Mouse (Mus musculus) B cell, adult 2 months (primary cell): ENCODE results near the gene Nol3.
A peak's percentile ranks its signal among the peaks of the same experiment; 100 is the strongest.
"Not testable (repeated sequence)": the region's sequence is repeated elsewhere in the genome, so short reads cannot be mapped to it uniquely, and the experiment has no call there.

Experiments
- DNase-seq, 2 experiments: peaks; one replicate each; pipeline ENCODE4 v3.0.0; 2022

Gene Nol3

DNA sequence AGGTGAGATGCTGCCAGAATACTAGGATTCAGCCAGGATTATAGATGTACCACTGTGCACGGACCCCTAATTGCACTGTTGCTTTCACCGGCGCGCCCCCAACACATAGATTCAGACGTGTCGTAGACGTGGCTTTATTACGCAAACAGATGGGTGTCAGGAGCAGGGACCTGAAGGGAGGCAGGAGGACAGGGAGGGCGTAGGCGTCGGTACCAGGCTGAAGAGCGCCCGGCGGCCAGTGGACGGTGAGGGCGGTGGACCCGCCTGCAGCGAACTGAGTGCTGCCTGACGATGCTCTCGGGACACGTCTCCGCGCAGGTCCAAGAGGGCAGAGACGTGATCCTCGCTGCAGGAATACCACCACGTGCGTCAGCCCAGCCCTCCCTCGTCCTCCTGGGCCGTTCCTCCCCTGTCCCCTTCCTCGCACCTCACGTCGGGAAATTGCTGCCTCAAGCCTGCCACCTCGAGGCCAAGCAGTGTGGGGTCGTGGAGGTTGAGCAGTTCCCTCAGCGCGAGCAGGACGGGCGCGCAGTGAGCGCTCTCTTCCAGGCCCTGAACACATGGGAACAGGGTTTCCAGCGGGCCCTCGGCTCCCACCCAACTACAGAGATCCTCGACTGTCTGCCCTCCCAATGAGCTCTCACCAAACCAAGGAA is 14.0 kb downstream of the Nol3 start, which contains the start of gene 4931428F04Rik:
TSS of gene 4931428F04Rik (minus strand) at position 60 of the 656 bp plus-strand sequence.
- peak; percentile 46 to 51 for DNase-seq

DNA sequence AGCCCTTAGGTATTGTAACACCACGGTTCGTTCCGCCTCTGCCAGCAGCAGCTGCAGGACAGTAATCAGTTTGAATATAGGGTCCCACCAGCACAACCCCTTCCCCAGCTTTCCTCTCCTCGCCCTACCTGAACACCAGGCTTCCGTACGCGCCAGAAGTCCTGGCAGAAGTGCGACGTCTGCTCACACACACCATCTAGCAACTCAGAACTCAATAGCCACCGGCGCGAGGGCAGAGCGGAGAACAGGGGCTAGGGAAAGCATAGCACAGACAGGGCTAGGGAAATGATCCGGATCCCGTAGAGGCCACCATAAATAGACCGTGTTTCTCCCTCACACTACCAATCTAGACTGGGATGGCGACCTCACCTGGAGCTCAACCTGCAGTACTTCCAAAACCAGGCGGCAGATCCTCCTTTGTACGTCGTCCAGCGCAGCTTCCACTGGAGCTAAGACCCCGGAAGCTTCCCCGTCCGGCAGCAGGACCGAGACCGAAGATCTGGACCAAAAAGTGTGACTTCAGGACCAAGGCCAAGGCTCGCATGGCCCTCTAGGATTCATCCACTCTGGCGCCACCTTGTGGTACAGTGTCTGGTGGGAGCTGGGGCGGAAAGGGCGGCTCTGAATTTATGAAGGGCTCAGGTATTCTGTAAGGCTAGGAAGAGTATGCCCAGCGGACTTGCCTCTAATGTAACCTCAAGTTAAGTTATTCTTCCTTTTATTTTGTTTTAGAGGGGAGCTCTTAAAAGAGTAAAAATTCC is 14.8 kb downstream of the Nol3 start:
- DNase-seq = peak; percentile 94 to 95

DNA sequence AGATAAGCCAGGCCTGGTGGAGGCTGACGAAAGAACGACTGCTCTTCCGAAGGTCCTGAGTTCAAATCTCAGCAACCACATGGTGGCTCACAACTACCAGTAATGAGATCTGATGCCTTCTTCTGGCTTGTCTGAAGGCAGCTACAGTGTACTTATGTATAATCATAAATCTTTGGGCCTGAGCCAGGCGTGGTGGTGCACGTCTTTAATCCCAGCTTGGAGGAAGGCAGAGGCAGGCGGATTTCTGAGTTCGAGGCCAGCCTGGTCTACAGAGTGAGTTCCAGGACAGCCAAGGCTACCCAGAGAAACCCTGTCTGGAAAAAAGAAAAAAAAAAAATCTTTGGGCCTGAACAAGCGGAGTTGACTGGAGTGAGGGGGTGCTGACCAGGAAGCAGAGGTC is 15.4 kb downstream of the Nol3 start:
- not testable (repeated sequence) for DNase-seq

DNA sequence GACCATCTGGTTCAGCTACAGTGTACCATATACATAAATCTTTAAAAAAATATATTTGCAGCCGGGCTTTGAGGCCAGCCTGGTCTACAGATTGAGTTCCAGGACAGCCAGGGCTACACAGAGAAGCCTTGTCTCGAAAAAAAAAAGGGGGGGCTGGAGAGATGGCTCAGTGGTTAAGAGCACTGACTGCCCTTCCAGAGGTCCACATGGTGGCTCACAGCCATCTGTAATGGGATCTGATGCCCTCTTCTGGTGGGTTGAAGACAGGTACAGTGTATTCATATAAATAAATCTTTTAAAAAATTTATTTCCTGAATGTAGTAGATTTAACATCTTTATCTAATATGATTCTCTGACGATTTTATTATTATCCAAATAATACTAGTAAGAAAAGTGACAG is 15.9 kb downstream of the Nol3 start:
- DNase-seq = peak in 1 of 2 experiments; percentile 35

DNA sequence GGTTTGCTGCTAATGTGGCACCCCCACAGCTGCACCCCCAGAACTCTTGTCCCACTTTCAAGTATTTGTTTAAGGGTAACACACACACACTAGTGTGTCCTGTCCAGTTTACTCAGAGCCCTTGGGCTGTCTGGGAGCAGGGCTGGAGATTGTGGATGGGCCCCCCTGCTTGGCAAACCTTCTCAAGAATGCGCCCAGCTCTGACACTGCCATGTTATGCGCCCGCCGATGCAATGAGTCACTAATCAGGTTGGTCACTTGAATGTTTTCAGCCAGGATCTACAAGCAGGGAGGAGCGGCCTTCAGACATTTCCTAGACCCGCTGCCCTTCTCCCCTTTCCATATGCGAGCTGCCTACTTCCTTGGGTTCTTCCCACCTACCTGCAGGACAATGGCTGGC is 16.5 kb downstream of the Nol3 start:
- DNase-seq = no peak

DNA sequence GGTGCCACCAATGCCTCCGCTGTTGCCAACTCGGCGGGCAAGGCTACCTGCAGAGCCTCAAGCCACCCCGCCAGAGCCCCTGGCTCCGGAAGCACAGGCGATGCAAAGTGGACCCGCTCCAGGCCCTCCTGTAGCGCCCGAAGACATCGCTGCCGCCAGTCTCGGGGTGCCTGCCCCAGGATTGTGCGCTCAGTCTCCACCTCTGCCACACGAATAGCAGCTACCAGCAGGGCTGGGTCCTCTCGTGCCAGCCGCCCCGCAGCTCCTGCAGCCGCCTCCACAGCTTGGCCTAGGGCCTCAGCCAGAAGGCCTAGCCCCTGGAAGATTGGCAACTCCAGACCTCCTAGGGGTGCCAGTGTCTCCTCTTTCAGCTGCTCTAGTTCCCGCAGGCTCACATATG is 17.5 kb downstream of the Nol3 start:
- no peak for DNase-seq

DNA sequence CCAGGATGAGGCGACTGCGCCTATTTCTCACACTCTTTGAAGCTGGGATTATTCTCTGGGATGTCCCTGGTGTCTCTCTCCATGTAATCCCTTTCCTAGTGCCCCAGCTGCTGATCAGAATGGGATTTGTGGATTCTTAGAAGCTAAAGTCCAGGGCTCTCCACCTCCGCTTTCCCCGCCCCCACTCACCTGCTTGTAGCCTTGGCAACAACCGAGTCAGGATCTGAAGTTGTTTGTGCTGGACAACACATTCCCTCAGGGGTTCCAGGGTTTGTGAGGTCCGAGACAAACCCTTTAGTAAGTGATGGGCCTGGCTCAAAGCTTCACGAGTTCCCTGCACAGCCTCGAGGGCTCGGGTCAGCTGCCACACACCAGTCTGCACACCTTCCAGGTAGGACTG is 18.8 kb downstream of the Nol3 start:
- DNase-seq = no peak

DNA sequence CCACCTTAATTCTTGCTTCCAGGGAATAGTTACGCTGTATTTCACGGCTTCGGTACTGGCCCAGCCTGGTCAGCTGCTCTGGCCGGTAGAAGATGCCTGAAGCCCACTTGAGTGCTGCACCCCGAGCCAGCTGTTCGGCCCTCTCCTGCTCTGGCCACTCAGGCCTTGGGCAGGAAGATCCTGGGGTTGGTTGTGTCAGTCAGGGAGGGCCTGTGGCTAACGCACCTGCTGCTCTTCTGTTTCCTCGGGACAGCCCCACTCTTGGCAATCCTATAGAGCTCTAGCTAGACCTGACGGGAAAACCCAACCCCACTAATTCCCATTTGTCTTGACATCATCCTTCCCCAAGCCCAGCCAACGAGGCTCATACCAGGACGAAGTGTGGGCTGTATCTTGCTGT is 19.3 kb downstream of the Nol3 start:
- DNase-seq = no peak

DNA sequence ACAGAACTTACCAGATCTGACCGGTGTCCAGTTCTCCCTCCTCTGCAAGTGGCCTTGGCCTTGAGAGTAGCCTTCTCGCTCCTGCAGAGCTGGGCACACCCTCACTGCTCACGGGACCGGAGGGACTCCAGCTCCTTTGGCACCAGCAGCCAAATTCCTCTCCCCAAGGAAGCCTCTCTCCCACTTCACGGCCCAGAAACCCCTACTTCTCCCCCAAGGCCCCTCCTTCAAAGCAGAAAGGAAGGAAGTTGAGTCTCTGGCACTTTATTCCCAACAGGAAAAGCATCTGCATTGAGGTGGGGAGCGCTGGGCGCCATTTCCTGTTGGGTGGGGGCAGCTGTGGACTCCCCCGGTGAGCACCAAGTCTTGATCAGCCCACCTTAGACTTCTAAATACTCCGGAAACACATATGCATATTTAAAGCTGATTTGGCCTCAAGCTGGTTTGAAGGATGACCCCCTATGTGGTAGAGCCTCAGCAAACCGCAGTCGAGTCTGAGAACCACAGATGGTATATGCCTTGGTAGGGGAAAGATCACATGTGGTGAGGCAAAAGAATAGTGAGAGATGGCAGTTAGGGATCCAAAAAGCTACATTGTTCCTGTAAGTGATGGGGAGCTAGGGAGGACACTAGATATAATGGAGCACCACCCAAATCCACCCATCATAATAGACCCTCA is 20.1 kb downstream of the Nol3 start, which contains the start of gene Exoc3l:
TSS of gene Exoc3l (minus strand) at position 207 of the 679 bp plus-strand sequence.
- no peak for DNase-seq

DNA sequence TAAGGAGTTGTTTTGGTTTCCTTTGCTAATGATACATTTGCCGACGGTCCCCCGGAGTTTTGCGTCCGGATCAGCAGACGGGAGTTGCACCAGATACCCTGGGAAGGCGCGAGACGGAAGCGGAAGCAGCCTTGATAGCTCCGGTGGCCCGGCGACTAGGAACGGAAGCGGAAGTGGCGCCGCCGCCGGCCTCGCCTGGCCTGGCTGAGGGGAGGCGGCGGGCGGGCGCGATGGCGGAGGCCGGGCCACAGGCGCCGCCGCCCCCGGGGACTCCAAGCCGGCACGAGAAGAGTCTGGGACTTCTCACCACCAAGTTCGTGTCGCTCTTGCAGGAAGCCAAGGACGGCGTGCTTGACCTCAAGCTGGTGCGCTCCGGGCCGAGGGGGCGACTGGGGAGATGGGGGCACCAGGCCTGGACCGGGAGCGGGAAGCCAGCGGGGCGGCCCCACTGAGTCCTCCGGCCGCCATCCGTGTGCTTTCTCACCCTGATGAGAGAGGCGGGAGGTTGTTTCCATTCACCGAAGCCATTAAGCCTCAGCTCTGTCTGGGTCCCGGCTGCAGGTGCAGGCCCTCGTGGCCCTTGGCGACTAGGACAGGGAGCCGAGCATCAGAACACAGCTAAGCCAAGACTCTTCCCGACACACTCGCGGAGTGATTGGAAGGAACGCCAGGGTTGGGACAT is 21.7 kb downstream of the Nol3 start, which contains the start of gene E2f4:
TSS of gene E2f4 (plus strand) at position 153 of the 682 bp plus-strand sequence.
- peak; percentile 91 to 92 for DNase-seq

DNA sequence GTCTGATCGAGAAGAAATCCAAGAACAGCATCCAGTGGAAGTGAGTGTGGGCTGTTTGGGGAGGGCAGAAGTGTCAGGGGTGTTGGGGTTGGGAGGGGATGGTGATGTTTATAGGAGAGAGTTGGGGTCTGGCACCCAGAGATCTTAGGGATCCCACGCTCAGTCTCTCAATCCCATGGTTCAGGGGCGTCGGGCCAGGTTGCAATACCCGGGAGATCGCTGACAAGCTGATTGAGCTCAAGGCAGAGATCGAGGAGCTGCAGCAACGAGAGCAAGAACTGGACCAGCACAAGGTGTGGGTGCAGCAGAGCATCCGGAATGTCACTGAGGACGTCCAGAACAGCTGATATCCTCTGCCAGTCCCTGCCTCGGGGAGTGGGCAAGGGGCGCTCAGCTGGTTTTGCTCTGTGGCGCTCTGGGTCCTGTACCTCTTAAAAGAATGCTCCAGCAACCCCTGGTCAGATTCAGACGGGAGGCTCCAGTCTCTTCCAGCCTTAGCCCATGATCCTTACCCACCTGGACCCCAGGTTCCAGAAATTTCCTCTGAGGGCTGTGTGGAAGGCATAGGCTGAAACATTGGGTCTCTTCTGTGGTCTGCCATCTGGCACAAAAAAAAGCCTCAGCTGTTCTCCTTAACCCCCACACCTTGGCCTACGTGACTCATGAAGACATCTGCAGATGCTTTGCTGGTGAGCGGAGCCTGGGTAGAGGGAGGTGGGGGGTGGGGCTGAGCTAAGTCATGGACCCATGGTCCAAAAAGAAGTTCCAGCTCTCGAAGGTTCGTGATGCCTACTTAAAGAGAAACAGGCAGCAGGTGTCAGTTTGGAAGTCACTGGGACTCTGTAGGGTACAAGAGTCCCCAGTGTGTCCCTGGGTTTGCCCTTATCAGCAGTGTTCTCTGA is 22.7 kb downstream of the Nol3 start:
- no peak for DNase-seq

DNA sequence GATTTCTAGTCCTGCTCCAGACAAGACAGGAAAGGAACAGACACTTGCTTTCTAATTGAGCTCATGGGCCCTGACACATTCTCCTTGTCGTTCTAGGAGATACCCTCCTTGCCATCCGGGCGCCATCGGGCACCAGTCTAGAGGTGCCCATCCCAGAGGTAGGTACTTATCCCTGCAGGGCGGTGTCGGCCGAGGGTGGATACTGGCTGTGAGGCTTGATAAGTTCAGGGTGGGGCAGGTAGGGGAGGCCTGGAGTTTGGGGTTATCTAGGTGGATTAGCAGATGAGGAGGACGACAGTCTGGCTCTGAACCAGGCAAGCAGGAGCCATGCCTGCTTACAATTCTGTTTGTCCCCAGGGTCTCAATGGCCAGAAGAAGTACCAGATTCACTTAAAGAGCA is 24.0 kb downstream of the Nol3 start:
- no peak for DNase-seq

DNA sequence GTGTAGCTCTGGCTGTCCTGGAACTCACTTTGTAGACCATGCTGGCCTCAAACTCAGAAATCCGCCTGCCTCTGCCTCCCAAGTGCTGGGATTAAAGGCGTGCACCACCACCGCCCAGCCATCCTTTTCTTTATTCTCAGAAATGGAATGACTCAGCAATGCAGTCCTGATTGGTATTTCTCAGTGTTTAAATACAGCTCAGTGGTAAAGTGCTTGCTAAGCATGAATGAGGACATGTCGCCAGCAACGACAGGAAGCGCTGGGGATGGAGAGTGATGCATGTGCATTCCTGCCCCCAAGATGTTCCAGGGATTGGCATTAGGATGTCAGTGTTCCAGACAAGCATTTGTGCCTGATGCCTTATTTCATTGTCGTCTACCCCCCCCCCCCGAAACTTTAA is 27.5 kb downstream of the Nol3 start:
- no peak for DNase-seq

DNA sequence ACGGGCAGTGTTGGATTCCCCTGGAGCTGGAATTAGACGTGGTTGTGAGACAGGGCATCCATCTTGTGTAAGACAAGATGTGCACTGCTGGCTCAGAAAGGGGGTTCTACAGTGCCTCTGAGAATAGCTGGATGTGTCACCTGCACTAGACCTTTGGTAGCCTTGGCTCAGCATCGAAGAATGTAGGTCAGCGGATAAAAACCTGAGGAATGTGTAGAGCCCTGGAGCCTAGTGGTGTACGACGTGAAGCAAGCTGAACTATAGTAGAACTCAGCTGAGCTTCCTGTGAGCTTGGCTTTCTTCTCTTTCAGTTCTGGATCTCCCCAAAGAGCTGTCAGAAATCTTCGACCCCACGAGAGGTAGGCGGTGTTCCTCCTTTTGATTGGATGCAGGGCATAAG is 27.9 kb downstream of the Nol3 start:
- no peak for DNase-seq

DNA sequence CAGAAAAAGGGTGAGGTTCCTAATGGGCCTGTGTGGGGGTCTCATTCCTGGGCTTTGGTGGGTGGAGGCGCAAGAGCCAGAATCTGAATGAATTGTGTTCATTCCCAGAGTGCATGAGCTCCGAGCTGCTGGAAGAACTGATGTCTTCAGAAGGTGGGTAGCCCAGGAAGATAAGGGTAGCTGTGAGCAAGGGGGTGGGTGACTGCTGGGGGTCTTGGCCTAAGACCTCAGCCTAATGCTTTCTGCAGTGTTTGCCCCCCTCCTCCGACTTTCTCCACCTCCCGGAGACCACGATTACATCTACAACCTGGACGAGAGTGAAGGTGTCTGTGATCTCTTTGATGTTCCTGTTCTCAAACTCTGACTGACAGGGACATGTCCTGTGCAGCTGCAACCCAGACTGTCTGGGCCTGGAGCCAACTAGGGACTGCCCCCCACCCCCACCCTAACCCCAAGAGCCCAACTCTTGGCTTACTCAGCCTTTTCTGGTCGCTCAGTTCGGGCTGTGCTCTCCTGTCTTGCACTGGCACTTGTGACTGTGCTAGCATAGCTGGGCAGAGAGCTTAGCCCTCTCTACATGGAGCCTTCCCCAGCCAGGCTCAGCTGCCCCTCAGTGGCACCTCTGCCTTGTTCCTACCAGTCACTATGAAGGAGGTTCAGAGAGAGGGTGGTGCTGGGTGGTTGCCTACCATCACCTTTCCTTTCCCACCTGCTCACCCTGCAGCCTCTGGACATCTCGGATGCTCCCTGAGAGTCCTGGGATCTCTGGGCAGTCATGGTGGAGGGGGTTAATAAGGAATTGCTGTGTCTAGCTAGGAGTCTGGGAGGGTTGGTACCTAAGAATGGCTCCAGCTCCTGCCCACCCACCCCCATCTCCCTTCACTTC is 28.6 kb downstream of the Nol3 start:
- DNase-seq = no peak

DNA sequence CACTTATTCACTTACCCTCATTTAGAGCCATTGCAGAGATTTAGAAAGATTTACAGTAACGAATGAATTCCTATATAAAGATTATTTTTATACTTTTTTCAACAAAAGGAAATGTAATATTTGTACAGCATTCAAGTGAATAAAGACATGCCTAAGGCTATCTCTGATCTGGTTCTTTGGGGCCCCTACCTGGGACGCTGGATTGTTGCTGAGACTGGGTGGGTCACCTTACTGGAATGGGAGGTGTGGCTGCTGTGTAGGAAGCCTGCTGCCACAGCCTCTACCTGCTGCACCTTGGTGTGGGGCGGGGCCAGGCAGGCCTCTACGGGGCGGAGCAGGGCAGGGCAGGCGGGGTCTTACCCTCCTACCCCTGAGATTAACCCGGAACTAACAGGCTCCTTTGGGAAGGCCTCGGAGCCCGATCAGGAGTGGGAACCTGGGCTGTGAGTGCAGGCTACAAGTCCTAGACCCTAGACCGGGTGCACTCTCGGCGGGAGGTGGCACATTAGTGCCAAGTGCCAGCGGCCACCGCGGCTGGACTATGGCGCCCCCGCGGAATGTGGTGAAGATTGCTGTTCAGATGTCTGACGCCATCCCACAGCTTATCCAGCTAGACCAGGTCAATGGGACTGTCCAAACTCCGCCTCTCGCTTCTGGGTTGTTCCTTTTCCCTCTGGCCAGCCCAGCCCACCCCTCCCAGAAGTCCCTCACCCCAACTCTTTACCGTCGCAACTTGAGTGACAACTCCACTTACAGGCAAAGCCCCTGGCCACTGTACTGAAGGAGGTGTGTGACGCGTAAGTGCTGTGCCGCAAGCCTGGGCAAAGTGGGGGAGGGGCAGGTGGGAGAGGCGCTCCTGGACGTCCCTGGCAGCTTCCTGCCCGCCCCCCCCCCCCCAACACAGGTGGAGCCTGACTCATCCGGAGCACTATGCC is 29.5 kb downstream of the Nol3 start, which contains the start of gene Elmo3:
TSS of gene Elmo3 (plus strand) at position 391 of the 935 bp plus-strand sequence.
- DNase-seq = peak; percentile 13 to 17

DNA sequence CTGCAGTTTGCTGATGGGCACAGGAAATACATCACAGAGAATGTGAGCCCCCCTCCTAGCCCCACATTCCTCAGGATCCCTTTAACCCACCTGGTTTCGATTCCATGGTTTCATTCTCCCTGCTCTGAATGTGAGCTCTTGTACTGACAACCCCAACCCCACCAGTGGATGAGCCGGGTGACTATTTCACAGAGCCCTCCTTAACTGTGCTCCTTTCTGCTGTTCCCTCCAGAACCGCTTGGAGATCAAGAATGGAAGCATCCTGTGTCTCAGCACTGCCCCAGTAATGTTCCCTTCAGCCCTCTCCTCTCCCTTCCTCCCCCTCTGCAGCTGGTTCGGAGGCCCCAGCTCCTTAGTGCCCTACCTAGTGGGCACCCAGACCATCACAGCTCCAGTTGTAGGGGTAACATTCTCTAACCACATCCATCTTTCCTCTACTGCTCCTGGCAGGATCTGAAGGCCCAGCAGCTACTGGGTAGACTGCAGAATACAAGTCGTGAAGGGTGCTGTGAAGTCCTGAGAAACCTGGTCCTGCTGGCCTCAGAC is 30.3 kb downstream of the Nol3 start:
- DNase-seq = no peak

DNA sequence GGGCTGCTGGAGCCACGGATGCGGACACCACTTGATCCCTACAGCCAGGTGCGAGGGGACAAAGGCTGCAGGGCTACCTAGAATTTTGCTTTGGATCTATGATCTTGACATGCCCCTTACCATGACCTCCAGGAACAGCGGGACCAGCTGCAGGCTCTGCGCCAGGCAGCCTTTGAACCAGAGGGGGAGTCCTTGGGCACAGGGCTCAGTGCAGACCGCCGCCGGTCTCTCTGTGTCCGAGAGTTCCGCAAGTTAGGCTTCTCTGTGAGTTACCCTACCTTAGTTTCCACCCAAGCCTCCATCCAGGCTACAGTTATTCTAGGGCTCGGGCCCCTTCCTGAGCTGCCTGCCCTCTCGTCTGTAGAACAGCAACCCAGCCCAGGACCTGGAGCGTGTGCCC is 31.7 kb downstream of the Nol3 start:
- DNase-seq = no peak

DNA sequence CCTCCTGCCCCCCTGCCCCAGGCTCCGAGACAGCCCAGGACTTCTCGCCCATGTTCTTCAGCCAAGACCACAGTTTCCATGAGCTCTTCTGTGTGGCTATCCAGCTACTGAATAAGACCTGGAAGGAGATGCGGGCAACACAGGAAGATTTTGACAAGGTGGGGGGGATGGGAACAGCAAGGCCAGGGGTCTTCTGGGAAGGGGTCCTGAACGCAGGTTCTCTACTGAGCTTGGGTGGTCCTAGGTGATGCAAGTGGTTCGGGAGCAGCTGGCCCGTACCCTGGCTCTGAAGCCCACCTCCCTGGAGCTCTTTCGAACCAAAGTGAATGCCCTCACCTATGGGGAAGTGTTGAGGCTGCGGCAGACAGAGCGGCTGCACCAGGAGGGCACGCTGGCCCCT is 32.5 kb downstream of the Nol3 start:
- DNase-seq = no peak
